Mouse (Mus musculus) midbrain, embryonic 11.5 days (tissue): ENCODE measurements around the gene Rapgef1. TPM values are rescaled to one million over a fixed set of nuclear protein-coding genes. Genes with fewer than 3 reads are reported as not detected.

Experiments used
- ATAC-seq: fragments of 200-750 bp; cut with Nextera tagmentation; 2 replicates; pipeline ENCODE4 v1.8.0; 2017; ENCODE audit warnings: moderate TSS enrichment, moderate library complexity; ENCODE audit not compliant: low FRiP score
- DNase-seq: peaks from one replicate; pipeline ENCODE4 v3.0.0; 2015; ENCODE audit warnings: low spot score; ENCODE audit errors: missing footprints
- H3K27ac ChIP-seq: fragments of 300-500 bp; sonication (generic); 2 replicates; pipeline ENCODE4 v1.5.1; 2014; ENCODE audit warnings: low read depth, low read length
- H3K27me3 ChIP-seq: fragments of 300-500 bp; sonication (generic); 2 replicates; pipeline ENCODE4 v1.6.1; 2014; ENCODE audit warnings: mild to moderate bottlenecking, low read length, moderate library complexity, mixed read lengths; ENCODE audit not compliant: control insufficient read depth, insufficient read depth
- H3K36me3 ChIP-seq: fragments of 300-500 bp; sonication (generic); 2 replicates; pipeline ENCODE4 v1.6.1; 2014; ENCODE audit warnings: mild to moderate bottlenecking, low read length, moderate library complexity, mixed read lengths; ENCODE audit not compliant: control insufficient read depth, insufficient read depth
- H3K4me1 ChIP-seq: fragments of 300-500 bp; sonication (generic); 2 replicates; pipeline ENCODE4 v1.6.1; 2014; ENCODE audit warnings: low read length; ENCODE audit not compliant: control insufficient read depth, insufficient read depth
- H3K4me2 ChIP-seq: fragments of 300-500 bp; sonication (generic); 2 replicates; pipeline ENCODE4 v1.6.1; 2014; ENCODE audit warnings: mild to moderate bottlenecking, moderate library complexity
- H3K4me3 ChIP-seq: fragments of 300-500 bp; sonication (generic); 2 replicates; pipeline ENCODE4 v1.5.1; 2014; ENCODE audit warnings: low read depth, low read length
- H3K9ac ChIP-seq: fragments of 300-500 bp; sonication (generic); 2 replicates; pipeline ENCODE4 v1.6.1; 2014; ENCODE audit warnings: low read length
- H3K9me3 ChIP-seq: fragments of 300-500 bp; sonication (generic); 2 replicates; pipeline ENCODE4 v1.6.1; 2016; ENCODE audit warnings: low read length; ENCODE audit not compliant: control insufficient read depth
- WGBS: fragments of 180-500 bp; shearing (Covaris S2); extraction: QIAGEN DNeasy Blood & Tissue Kit; methylation state at CpG from one replicate; pipeline ENCODE4 v1.1.7; 2014; 5-methylcytosine and 5-hydroxymethylcytosine counted together
- polyA plus RNA-seq: library from polyadenylated mRNA; unstranded; fragments of >200 nt; fragmentation: Nextera tagmentation; extraction: Ambion mirVana; gene quantifications from 2 replicates; pipeline ENCODE4 v1.2.1, GENCODE M21; 2014

Rapgef1 gene
- polyA plus RNA-seq, 1 experiment from 2014 or later, result 15.6 TPM

DNA sequence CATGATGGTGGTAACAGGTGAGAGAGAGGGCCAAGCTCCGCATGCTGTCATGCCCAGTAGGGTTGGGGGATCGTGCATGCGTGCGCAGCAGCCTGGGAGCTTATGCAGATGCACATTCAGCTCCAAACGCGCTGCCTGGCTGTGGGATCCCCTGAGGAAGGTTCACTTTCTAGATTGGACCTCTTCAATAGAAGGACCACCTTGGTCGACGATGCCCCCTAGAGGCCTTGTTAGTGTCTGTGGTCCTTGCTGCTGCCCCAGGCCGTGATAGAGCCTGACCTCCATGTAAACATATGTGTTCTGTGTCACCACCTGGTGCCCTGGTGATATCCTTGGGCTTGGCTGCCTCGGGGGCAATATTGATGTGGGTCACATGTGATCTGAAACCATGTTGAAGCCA is 30.3 kb upstream of the Rapgef1 start:
- Histone ChIP-seq H3K27me3 (no peaks in the 10 kb centered on the region), H3K4me1 (peaks cover 5% of the 10 kb centered on the region; the same call in 1 of the 2 replicates), H3K9ac (no peak overlapping the region), H3K36me3 (no peaks in the 10 kb centered on the region), H3K4me2 (no peak overlapping the region), H3K9me3 (no peaks in the 10 kb centered on the region), H3K27ac (no peak overlapping the region), H3K4me3 (no peak overlapping the region)
- DNase-seq, result no peak
- 18% methylated on average over 10 of the region's 10 CpGs for WGBS
- no peak for ATAC-seq

DNA sequence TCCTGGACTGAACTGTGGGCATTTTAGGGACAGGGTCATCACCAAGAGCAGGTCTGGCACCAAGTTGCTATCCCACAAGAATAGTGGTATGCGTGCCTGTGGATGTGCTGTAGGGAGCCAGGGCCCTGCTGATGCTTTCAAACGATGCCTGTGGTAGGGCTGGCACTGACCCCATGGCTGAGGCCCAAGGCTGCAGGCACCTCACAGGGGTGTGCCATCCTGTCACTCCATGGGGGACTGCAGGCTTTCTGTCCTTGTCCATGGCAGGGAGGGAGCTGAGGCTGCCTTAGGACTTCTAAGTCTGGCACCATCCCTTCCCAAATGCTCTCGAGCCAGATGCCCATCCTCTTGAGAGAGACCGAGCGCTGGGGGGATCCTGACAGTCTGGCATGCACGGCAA is 27.9 kb upstream of the Rapgef1 start:
- H3K36me3 ChIP-seq, result no peaks in the 10 kb centered on the region
- no peak overlapping the region for H3K4me3 ChIP-seq
- 90% methylated on average over 6 of the region's 6 CpGs for WGBS
- H3K9me3 ChIP-seq, result no peaks in the 10 kb centered on the region
- ATAC-seq (no peak), DNase-seq (no peak)
- no peaks in the 10 kb centered on the region for H3K27me3 ChIP-seq
- no peak overlapping the region for H3K27ac ChIP-seq
- no peak overlapping the region for H3K4me2 ChIP-seq
- no peaks in the 10 kb centered on the region; the same call in 1 of the 2 replicates for H3K4me1 ChIP-seq
- no peak overlapping the region for H3K9ac ChIP-seq

GRCm38 (mm10) chr2:29592537-29592936 is 27.0 kb upstream of the Rapgef1 start:
- Histone ChIP-seq H3K4me1 (no peaks in the 10 kb centered on the region; the same call in 1 of the 2 replicates), H3K4me2 (no peak overlapping the region), H3K9me3 (no peaks in the 10 kb centered on the region), H3K36me3 (no peaks in the 10 kb centered on the region), H3K27ac (no peak overlapping the region), H3K27me3 (no peaks in the 10 kb centered on the region), H3K4me3 (no peak overlapping the region), H3K9ac (no peak overlapping the region)
- DNase-seq (no peak), ATAC-seq (no peak)
- 41% methylated on average over 8 of the region's 8 CpGs for WGBS

DNA sequence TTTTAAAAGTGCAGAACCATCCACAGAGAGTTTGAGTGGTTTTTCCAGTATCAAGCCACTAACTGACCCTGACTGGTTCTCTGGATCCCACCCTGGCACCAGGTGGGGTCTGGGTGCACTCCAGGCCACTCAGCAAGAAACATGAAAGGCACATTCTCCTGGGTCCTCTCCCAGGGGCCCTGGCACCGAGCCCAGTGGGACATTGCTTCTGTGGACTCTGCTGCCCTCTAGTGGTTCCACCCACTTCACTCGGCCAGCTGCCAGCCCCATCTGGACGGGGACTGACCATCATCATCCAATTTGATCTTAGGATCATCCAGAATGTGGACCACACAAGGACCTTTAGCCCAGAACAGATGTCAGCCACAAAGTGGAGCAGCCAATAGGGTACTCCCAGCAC is 15.6 kb upstream of the Rapgef1 start:
- H3K27me3 ChIP-seq, result no peaks in the 10 kb centered on the region
- no peaks in the 10 kb centered on the region for H3K4me1 ChIP-seq
- DNase-seq, result peak; percentile 96
- no peak overlapping the region for H3K4me2 ChIP-seq
- no peak for ATAC-seq
- no peak overlapping the region for H3K27ac ChIP-seq
- no peaks in the 10 kb centered on the region for H3K9me3 ChIP-seq
- 1% methylated on average over 3 of the region's 3 CpGs for WGBS
- no peaks in the 10 kb centered on the region for H3K36me3 ChIP-seq
- no peak overlapping the region for H3K9ac ChIP-seq
- H3K4me3 ChIP-seq, result no peak overlapping the region

DNA sequence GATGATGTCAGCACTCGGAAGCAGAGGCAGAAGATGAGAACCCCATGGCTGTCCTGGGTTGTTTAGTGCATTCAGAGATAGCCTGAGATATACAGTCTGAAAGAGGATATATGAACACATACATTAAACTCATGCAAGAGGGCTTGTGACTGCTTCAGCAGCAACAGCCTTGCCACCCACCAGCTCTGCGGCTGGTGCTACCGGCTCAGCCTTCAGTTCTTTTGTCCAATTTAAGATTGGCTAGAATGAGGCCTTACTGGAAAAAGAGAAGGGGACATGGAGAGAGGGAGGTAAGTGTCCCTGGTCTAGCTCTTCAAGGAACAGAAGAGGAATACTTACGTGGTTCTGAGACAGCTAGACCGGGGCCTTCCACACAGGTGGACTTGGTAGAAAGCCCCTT is 13.9 kb upstream of the Rapgef1 start:
- no peaks in the 10 kb centered on the region for H3K9me3 ChIP-seq
- H3K36me3 ChIP-seq, result no peaks in the 10 kb centered on the region
- no peak for DNase-seq
- H3K27me3 ChIP-seq, result no peaks in the 10 kb centered on the region
- H3K4me3 ChIP-seq, result no peak overlapping the region
- no peak overlapping the region for H3K9ac ChIP-seq
- H3K4me2 ChIP-seq, result no peak overlapping the region
- ATAC-seq, result no peak
- WGBS, result 84% methylated on average over 5 of the region's 5 CpGs
- H3K27ac ChIP-seq, result no peak overlapping the region
- no peaks in the 10 kb centered on the region for H3K4me1 ChIP-seq

DNA sequence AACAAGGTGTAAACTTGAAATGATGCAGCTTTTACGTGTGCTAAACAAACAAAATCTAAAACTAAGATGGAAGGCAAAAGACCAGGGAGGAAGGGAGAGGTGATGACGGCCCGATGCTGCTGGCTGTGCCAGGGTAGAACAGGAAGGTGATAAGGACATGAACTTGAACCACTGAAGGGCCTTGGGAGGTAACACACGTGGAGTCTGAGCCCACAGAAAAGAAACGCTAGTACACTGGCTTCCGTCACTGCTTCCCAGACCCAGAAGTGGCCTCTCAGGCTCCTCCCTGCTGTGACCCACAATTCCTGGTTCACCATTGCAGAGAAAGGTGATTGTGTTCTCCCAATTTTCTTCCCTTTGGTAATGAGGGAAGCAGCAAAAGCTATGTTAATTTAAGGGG is 13.1 kb upstream of the Rapgef1 start:
- H3K27ac ChIP-seq, result no peak overlapping the region
- H3K9ac ChIP-seq, result no peak overlapping the region
- no peak overlapping the region for H3K4me3 ChIP-seq
- no peaks in the 10 kb centered on the region for H3K4me1 ChIP-seq
- H3K36me3 ChIP-seq, result no peaks in the 10 kb centered on the region
- ATAC-seq, result no peak
- WGBS, result 55% methylated on average over 6 of the region's 6 CpGs
- no peak for DNase-seq
- no peaks in the 10 kb centered on the region for H3K27me3 ChIP-seq
- H3K4me2 ChIP-seq, result no peak overlapping the region
- H3K9me3 ChIP-seq, result no peaks in the 10 kb centered on the region

DNA sequence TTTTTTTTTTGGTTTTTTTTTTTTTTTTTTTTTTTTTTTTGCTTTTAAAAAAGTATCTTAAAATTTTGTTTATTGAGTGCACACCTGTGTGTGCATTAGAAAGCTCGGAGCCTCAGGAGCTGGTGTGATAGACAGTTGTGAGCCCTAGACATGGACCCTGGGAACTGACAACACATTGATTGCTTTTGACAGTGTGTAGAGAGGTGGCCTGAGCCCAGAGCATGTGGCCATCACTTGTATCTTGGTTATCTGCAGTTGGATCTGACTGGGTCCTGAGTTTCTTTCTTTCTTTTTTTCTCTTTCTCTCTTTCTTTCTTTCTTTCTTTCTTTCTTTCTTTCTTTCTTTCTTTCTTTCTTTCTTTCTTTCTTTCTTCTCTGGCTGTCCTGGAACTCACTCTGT is 2.2 kb upstream of the Rapgef1 start:
- 91% methylated on average over 1 of the region's 1 CpGs for WGBS

GRCm38 (mm10) chr2:29618926-29619483 is 515 bp upstream of the Rapgef1 start:
- no peaks in the 10 kb centered on the region for H3K36me3 ChIP-seq
- H3K27me3 ChIP-seq, result no peaks in the 10 kb centered on the region
- peaks cover 13% of the 10 kb centered on the region for H3K4me1 ChIP-seq
- no peak for DNase-seq
- ATAC-seq, result peak; percentile 49; the same call in 1 of the 2 replicates
- 0 out of 2 replicates have a peak overlapping the region, but pooled peaks have one; percentile 87 for H3K4me3 ChIP-seq
- no peak overlapping the region for H3K9ac ChIP-seq
- H3K27ac ChIP-seq, result no peak overlapping the region
- H3K9me3 ChIP-seq, result no peaks in the 10 kb centered on the region
- H3K4me2 ChIP-seq, result no peak overlapping the region
- 64% methylated on average over 8 of the region's 8 CpGs for WGBS

More for the DNA sequence above, 2.2 kb upstream of the Rapgef1 start:
- no peak overlapping the region for H3K4me2 ChIP-seq
- H3K36me3 ChIP-seq, result no peaks in the 10 kb centered on the region
- peak; percentile 62 for DNase-seq
- no peaks in the 10 kb centered on the region for H3K9me3 ChIP-seq
- no peaks in the 10 kb centered on the region for H3K27me3 ChIP-seq
- H3K27ac ChIP-seq, result no peak overlapping the region
- ATAC-seq, result no peak
- peaks cover 13% of the 10 kb centered on the region for H3K4me1 ChIP-seq
- no peak overlapping the region for H3K4me3 ChIP-seq
- H3K9ac ChIP-seq, result no peak overlapping the region

DNA sequence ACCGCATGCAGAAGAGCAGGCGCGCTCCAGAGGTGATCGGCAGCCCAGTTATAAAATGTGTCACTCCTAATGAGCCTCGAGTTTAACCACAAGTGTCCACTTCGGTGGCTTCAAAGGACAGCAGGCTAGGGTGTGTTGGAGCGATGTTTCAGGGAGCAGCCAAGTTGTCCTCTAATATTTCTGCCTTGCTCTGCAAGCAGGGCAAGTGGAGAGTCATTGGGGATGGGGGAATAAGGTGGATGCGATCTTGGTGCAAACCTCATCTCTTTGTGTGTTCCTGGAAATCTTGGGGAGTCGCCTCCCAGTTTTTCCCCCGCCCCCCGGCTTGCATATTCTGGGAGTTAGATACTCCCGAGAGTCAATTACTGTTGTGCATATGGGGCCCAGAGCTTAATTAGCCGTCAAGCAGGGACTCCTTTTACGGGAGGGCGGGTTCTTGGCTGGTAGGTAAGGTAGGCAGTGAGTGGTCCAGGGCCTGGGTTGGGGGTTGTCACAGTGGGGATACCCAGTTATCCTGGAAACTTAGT is 844 bp downstream of the Rapgef1 start:
- no peak for ATAC-seq

More for the DNA sequence above, 844 bp downstream of the Rapgef1 start:
- Histone ChIP-seq H3K27ac (peak overlapping the region; percentile 91), H3K27me3 (no peaks in the 10 kb centered on the region), H3K36me3 (no peaks in the 10 kb centered on the region), H3K4me1 (peaks cover 13% of the 10 kb centered on the region), H3K4me3 (peak overlapping the region; percentile 87), H3K4me2 (peak overlapping the region; percentile 86), H3K9ac (peak overlapping the region; percentile 93), H3K9me3 (no peaks in the 10 kb centered on the region)
- under 1% methylated on average over 15 of the region's 15 CpGs for WGBS
- DNase-seq, result no peak
